Mouse (Mus musculus) lung, postnatal 0 days (tissue): ENCODE measurements at regions not wholly inside any gene's neighbourhood (a gene's known extent, or its start where the extent isn't known, plus 50 kb on each side); places are given as distances from the start of the nearest gene placed in this dataset.

Experiments
- CTCF ChIP-seq: IDR thresholded peaks from 2 replicates; pipeline ENCODE4 v1.5.1; 2016; ENCODE audit warnings: antibody characterized with exemption, mild to moderate bottlenecking
- EP300 ChIP-seq: IDR thresholded peaks from 2 replicates; pipeline ENCODE4 v1.6.1; 2016; ENCODE audit warnings: antibody characterized with exemption, mild to moderate bottlenecking, control low read depth

- TF ChIP-seq EP300 = peak; percentile 50; the same call in 1 of the 2 replicates
- no peak for TF ChIP-seq CTCF
Observed at GRCm38 (mm10) chr10:98744246-98744645, 170.0 kb upstream of the Atp2b1 start.
